Mouse (Mus musculus) bone marrow, adult 2 months (tissue): ENCODE data around the gene Pitpnm3.

Source experiments
- CTCF ChIP-seq: fragments of 200-500 bp; IDR thresholded peaks from 2 replicates; pipeline ENCODE4 v1.5.1; 2011; ENCODE audit warnings: low read length, control low read depth; ENCODE audit not compliant: control insufficient read depth, insufficient read depth
- POLR2A ChIP-seq: fragments of 200-500 bp; IDR thresholded peaks from 2 replicates; pipeline ENCODE4 v1.6.1; 2011; ENCODE audit warnings: low read depth, mild to moderate bottlenecking, control low read depth, low read length, borderline replicate concordance; ENCODE audit not compliant: control insufficient read depth

GRCm38 (mm10) chr11:72041290-72041767 is 94.2 kb downstream of the Pitpnm3 start:
- TF ChIP-seq POLR2A (no peak), CTCF (no peak)
